Mouse (Mus musculus): ENCODE data around the gene Mtor. TPM values are rescaled to one million over a fixed set of nuclear protein-coding genes. Genes with fewer than 3 reads are reported as not detected.
A peak's percentile ranks its signal among the peaks of the same experiment; 100 is the strongest.

The Mtor gene
- polyA plus RNA-seq, 1 experiment from 2014 or later = 12.7 TPM

DNA sequence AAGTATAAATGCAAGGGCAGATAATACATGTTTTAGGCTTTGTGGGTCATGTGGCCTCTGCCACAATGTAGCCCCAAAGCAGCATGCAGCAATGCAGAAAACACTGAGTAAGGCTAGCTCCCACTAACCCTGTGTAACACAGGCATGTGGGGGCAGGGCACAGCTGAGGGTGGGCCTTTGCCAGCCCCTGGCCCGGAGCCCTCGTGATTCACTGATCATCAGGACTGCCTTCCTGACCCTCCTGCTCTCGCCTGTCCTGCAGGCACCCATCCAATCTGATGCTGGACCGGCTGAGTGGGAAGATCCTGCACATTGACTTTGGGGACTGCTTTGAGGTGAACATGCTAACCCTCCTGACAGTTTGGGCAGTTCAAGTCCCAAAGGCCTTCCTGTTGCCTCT is 100.7 kb downstream of the Mtor start:
- no peaks in the 10 kb centered on the region for H3K4me1 ChIP-seq (replicated peaks)
- no peak overlapping the region for H3K27ac ChIP-seq
- 78% methylated on average over 4 of the region's 4 CpGs for WGBS
- no peak overlapping the region for H3K9ac ChIP-seq
- no peak for ATAC-seq (replicated peaks; ENCODE audit: insufficient number of reproducible peaks, insufficient read depth, low FRiP score, low read depth)
- peaks cover 90% of the 10 kb centered on the region for H3K36me3 ChIP-seq
- H3K4me3 ChIP-seq = no peak overlapping the region
- no peaks in the 10 kb centered on the region for H3K9me3 ChIP-seq (replicated peaks)
- H3K4me2 ChIP-seq = no peak overlapping the region
- no peaks in the 10 kb centered on the region for H3K27me3 ChIP-seq

DNA sequence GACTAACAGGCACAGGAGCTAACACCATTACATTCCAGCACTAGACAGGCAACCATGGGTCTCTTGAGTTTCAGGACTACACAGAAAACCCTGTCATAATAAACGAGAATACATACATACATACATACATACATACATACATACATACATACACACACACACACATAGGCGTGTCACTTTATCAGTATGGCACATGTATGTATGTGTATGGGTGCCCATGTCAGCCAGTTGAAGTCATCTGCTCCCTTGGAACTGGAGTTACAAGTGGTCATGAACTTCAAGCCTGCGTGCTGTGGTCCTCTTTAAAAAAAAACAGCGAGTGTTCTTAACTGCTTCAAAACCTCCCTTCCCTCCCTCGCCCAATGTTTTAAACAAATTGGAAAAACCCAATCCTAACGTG is 109.4 kb downstream of the Mtor start:
- Histone ChIP-seq H3K4me3 (peak overlapping the region; percentile 66), H3K4me2 (peak overlapping the region; percentile 86), H3K9ac (peak overlapping the region; percentile 71), H3K27ac (peak overlapping the region; percentile 81), H3K4me1 (replicated peaks) (peaks cover 7% of the 10 kb centered on the region; the same call in 1 of the 2 replicates), H3K9me3 (replicated peaks) (no peaks in the 10 kb centered on the region), H3K27me3 (no peaks in the 10 kb centered on the region), H3K36me3 (peaks cover 60% of the 10 kb centered on the region)
- ATAC-seq (replicated peaks; ENCODE audit: insufficient number of reproducible peaks, insufficient read depth, low FRiP score, low read depth) = no peak; the same call in 1 of the 2 replicates
- 29% methylated on average over 6 of the region's 6 CpGs for WGBS

DNA sequence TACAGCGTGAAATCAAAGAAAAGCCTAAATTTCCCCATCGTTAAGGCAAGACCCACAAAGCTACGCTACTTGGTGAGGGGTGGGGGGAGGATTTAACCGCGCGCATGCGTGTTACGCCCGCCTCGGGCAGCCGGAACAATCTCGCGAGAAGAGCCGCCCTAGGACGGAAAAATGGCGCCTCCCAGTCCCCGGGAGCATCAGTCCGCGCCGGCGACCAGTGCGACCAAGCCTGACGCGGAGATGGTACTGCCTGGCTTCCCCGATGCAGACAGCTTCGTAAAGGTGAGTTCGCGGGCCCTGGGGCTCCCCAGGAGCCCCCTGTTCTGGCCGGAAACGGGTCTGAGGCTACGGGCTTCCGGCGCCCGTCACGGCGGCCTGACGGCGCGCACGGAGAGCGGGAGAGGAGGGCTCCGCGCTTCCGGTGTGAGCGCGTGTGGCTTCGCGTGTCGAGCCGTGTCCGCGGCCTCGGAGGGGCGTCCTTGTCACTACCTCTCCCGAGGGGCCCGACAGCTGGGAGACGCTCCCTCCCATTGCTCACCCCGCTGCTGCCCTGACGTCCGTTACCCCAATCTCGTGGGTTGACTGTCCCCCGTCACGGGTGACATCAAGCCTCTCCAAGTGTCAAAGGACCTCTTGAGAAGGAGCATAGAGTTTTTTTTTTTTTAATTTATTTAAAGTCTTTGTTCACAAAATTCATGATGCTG is 110.0 kb downstream of the Mtor start, which contains the start of gene Exosc10:
Exosc10 (plus strand) TSS at position 133 of the 704 bp plus-strand sequence.
- Histone ChIP-seq H3K9ac (peak within 1 kb of the TSS; percentile 71), H3K4me1 (replicated peaks) (peaks cover 7% of the 10 kb centered on the region; the same call in 1 of the 2 replicates), H3K9me3 (replicated peaks) (no peaks in the 10 kb centered on the region), H3K4me3 (peak within 1 kb of the TSS; percentile 66), H3K27ac (peak within 1 kb of the TSS; percentile 81), H3K4me2 (peak within 1 kb of the TSS; percentile 86), H3K27me3 (no peaks in the 10 kb centered on the region), H3K36me3 (peaks cover 60% of the 10 kb centered on the region)
- WGBS = under 1% methylated on average over 63 of the region's 63 CpGs
- peak; percentile 89 for ATAC-seq (replicated peaks; ENCODE audit: insufficient number of reproducible peaks, insufficient read depth, low FRiP score, low read depth)

DNA sequence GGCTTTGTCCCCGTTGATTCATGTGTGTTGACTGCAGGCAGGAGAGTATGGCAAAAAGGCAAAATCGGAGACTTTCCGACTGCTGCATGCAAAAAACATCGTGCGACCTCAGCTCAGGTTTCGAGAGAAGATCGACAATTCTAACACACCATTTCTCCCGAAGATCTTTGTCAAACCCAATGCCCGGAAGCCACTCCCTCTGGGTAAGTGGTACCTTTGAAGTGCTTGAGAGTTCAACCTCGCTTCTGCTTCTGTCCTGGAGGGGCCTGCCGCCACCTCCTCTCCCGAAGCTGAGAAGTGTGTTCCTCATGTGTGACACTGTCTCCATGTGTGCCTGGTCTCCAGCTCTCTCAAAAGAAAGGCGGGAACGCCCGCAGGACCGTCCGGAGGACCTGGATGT is 114.3 kb downstream of the Mtor start:
- Histone ChIP-seq H3K27me3 (no peaks in the 10 kb centered on the region), H3K4me1 (replicated peaks) (peaks cover 7% of the 10 kb centered on the region; the same call in 1 of the 2 replicates), H3K4me3 (no peak overlapping the region), H3K9me3 (replicated peaks) (no peaks in the 10 kb centered on the region), H3K9ac (no peak overlapping the region), H3K36me3 (peaks cover 76% of the 10 kb centered on the region), H3K27ac (no peak overlapping the region), H3K4me2 (no peak overlapping the region)
- 91% methylated on average over 17 of the region's 17 CpGs for WGBS
- no peak for ATAC-seq (replicated peaks; ENCODE audit: insufficient number of reproducible peaks, insufficient read depth, low FRiP score, low read depth)

DNA sequence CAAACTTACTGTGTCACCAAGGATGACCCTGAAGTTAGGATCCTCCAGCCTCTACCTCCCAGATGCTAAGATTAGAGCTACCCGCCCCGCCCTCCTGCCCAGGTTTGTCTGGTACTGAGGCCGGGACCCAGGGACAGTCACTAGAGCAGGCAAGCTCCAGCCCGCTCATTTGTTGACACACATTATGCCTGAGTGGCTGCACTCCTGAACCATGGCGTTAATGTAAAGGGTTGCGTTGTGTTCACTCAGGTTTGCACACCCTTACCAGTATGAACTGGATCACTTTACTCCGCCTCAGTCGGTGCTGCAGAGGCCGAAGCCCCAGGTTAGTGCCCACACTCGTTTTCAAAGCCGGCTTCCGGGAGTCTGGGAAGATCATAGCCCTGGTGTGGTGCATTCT is 115.2 kb downstream of the Mtor start:
- H3K36me3 ChIP-seq = peaks cover 85% of the 10 kb centered on the region
- no peak overlapping the region for H3K9ac ChIP-seq
- no peaks in the 10 kb centered on the region for H3K9me3 ChIP-seq (replicated peaks)
- no peak overlapping the region for H3K27ac ChIP-seq
- no peaks in the 10 kb centered on the region for H3K27me3 ChIP-seq
- no peak overlapping the region for H3K4me2 ChIP-seq
- H3K4me1 ChIP-seq (replicated peaks) = peaks cover 7% of the 10 kb centered on the region; the same call in 1 of the 2 replicates
- no peak overlapping the region for H3K4me3 ChIP-seq
- WGBS = 91% methylated on average over 12 of the region's 12 CpGs
- ATAC-seq (replicated peaks; ENCODE audit: insufficient number of reproducible peaks, insufficient read depth, low FRiP score, low read depth) = no peak

DNA sequence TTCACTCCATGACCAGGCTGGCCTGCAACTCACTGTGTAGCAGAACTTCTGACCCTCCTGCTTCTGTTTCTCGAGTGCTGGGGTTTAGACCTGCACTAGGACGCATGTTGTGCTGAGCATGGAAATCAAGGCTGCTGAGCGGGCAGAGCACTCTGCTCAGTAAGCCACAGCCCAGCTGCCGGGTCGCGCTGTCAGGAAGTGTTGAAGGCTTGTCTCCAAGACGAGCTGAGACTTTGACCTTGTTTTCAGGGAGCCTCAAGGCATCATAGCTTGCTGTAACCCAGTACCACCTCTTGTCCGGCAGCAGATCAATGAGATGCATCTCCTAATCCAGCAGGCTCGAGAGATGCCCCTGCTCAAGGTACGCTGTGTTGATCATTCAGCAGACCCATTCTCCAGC is 121.7 kb downstream of the Mtor start:
- peaks cover 97% of the 10 kb centered on the region for H3K36me3 ChIP-seq
- no peak overlapping the region for H3K4me2 ChIP-seq
- H3K27me3 ChIP-seq = no peaks in the 10 kb centered on the region
- H3K9me3 ChIP-seq (replicated peaks) = no peaks in the 10 kb centered on the region
- no peak for ATAC-seq (replicated peaks; ENCODE audit: insufficient number of reproducible peaks, insufficient read depth, low FRiP score, low read depth)
- no peak overlapping the region for H3K27ac ChIP-seq
- H3K4me3 ChIP-seq = no peak overlapping the region
- no peaks in the 10 kb centered on the region for H3K4me1 ChIP-seq (replicated peaks)
- no peak overlapping the region for H3K9ac ChIP-seq
- WGBS = 88% methylated on average over 10 of the region's 10 CpGs

DNA sequence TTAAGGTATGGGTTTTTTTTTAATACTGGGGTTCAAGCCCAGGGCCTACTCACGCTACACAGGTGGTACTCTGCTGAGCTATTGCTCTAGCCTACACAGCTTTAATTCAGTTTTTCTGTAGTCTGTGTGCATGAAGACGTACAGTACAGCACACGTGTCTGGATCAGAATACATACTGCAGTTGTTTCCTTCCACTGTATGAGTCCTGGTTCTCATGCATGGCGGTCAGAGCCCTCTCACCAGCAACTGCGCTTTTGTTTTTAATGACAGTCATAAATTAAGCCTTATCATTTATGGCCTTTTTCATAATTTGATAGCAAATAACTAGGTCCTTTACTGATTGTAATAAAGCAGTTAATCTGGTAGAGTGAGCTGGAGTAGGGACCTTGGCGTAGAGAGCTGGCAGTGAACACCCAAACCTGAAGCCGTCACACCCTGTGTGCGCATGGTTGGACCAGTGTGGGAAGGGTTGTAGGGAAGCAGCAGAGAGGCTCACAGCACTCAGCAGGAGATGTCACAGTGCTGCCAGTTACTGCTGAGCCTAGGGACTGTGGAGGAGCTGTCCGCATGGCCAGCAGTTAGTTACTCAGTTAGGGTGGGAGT is 122.4 kb downstream of the Mtor start:
- no peak overlapping the region for H3K9ac ChIP-seq
- H3K4me3 ChIP-seq = no peak overlapping the region
- H3K4me2 ChIP-seq = no peak overlapping the region
- no peak for ATAC-seq (replicated peaks; ENCODE audit: insufficient number of reproducible peaks, insufficient read depth, low FRiP score, low read depth)
- no peak overlapping the region for H3K27ac ChIP-seq
- H3K4me1 ChIP-seq (replicated peaks) = no peaks in the 10 kb centered on the region
- H3K9me3 ChIP-seq (replicated peaks) = no peaks in the 10 kb centered on the region
- no peaks in the 10 kb centered on the region for H3K27me3 ChIP-seq
- 94% methylated on average over 9 of the region's 9 CpGs for WGBS
- H3K36me3 ChIP-seq = peaks cover 97% of the 10 kb centered on the region

DNA sequence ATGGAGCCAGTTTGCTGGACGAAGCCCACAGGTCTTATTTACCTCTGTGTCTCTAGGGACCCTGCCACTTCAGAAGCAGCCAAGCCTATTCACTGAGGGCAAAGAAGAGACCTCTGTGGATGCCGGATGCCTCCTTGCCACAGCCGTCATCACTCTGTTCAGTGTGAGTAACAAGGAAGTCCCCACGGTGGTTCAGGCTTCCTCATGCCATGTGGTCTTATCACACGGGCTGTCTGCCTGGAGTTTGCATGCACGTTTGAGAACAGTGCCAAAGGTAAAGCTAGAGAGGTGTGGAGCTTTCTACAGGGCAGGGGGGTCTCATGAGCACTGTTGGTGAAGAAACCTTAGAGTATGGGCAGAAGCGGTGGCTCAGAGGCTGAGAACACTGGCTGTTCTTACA is 124.8 kb downstream of the Mtor start:
- WGBS = 76% methylated on average over 7 of the region's 7 CpGs
- no peaks in the 10 kb centered on the region for H3K9me3 ChIP-seq (replicated peaks)
- peaks cover 93% of the 10 kb centered on the region for H3K36me3 ChIP-seq
- no peak overlapping the region for H3K9ac ChIP-seq
- no peak overlapping the region for H3K4me3 ChIP-seq
- H3K4me2 ChIP-seq = no peak overlapping the region
- no peaks in the 10 kb centered on the region for H3K27me3 ChIP-seq
- ATAC-seq (replicated peaks; ENCODE audit: insufficient number of reproducible peaks, insufficient read depth, low FRiP score, low read depth) = no peak
- no peak overlapping the region for H3K27ac ChIP-seq
- no peaks in the 10 kb centered on the region for H3K4me1 ChIP-seq (replicated peaks)

DNA sequence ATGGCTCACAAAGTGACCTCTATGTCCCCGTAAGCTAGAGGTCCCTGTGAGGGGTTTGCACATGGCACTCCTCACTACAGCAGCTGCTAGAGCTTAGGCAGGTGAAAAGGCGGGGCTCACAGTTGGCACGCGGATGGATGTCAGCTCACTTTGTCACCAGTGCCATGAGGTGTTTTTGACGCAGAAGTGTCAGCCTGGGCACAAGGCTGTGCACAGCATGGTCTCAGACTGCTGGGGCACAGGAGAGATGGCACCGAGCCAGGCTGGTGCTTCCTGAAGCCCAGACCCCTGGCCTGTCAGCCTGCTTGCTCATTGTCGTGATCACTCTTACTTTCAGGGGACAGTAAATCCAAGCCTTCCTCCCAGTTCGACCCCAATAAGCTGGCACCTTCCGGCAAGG is 132.4 kb downstream of the Mtor start:
- ATAC-seq (replicated peaks; ENCODE audit: insufficient number of reproducible peaks, insufficient read depth, low FRiP score, low read depth) = peak; percentile 47; the same call in 1 of the 2 replicates
- Histone ChIP-seq H3K4me3 (no peak overlapping the region), H3K27me3 (no peaks in the 10 kb centered on the region), H3K4me2 (no peak overlapping the region), H3K9ac (no peak overlapping the region), H3K36me3 (peaks cover 63% of the 10 kb centered on the region), H3K9me3 (replicated peaks) (no peaks in the 10 kb centered on the region), H3K4me1 (replicated peaks) (peaks cover 4% of the 10 kb centered on the region), H3K27ac (no peak overlapping the region)
- 78% methylated on average over 9 of the region's 9 CpGs for WGBS

DNA sequence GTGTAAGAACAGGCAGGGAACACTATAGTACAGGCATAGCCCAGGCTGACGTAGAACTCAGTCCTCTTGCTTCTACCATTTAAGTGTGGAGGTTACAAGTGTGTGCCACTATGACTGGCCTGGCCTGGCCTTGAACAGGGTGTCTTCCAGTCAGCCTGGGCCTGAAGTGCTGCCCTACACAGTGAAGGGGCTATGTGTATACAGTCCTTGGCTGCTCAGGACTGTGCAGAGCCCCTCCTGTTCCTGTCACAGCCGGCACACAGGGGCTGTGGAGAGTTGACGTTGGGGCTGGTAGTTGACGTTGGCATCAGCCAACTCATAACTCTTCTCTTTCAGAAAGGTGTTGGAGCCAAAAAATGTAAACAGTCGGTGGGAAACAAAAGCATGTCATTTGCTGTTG is 133.0 kb downstream of the Mtor start:
- WGBS = 88% methylated on average over 5 of the region's 5 CpGs
- Histone ChIP-seq H3K4me2 (no peak overlapping the region), H3K9me3 (replicated peaks) (no peaks in the 10 kb centered on the region), H3K4me3 (no peak overlapping the region), H3K27ac (no peak overlapping the region), H3K9ac (no peak overlapping the region), H3K36me3 (peaks cover 56% of the 10 kb centered on the region), H3K4me1 (replicated peaks) (peaks cover 4% of the 10 kb centered on the region), H3K27me3 (no peaks in the 10 kb centered on the region)
- no peak for ATAC-seq (replicated peaks; ENCODE audit: insufficient number of reproducible peaks, insufficient read depth, low FRiP score, low read depth)

DNA sequence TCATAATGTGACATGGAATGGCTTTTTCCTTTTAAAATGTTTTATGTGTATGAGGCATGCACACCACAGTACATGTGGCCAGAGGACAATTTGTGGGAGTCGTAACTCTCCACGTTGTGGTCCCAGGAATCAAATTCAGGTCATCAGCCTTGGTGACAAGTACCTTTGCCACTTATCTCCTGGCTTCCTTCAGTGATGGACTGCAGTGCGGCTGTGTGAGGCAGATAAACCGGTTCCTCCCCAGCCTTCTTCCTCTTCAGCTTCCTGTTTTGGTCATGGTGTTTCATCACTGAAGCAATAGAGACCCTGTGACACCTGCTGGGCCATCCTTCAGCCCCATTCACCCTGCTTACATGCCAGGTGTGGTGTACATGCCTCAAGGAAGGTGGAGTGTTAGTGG is 134.8 kb downstream of the Mtor start:
- H3K4me2 ChIP-seq = no peak overlapping the region
- H3K27me3 ChIP-seq = no peaks in the 10 kb centered on the region
- no peak for ATAC-seq (replicated peaks; ENCODE audit: insufficient number of reproducible peaks, insufficient read depth, low FRiP score, low read depth)
- H3K4me3 ChIP-seq = no peak overlapping the region
- H3K36me3 ChIP-seq = peaks cover 42% of the 10 kb centered on the region
- H3K4me1 ChIP-seq (replicated peaks) = peaks cover 4% of the 10 kb centered on the region
- no peak overlapping the region for H3K27ac ChIP-seq
- WGBS = 33% methylated on average over 4 of the region's 4 CpGs
- H3K9me3 ChIP-seq (replicated peaks) = no peaks in the 10 kb centered on the region
- H3K9ac ChIP-seq = no peak overlapping the region

DNA sequence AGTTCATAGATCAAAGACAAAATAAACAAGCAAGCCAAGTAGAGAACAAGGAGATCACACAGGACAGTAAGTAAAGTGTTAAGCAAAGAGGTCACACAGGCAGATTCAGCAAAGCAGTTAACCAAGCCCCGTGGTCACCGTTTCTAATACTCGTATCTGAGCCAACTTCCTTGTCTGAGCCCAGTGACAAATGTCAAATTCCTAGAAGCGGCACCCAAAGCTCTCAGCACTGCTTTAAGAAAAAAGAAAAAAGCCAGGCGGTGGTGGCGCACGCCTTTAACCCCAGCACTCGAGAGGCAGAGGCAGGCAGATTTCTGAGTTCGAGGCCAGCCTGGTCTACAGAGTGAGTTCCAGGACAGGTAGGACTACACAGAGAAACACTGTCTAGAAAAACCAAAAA is 138.2 kb downstream of the Mtor start:
- Histone ChIP-seq H3K4me3 (no peak overlapping the region), H3K4me1 (replicated peaks) (peaks cover 14% of the 10 kb centered on the region), H3K27ac (no peak overlapping the region), H3K9ac (no peak overlapping the region), H3K4me2 (no peak overlapping the region), H3K27me3 (no peaks in the 10 kb centered on the region), H3K9me3 (replicated peaks) (no peaks in the 10 kb centered on the region), H3K36me3 (peaks cover 11% of the 10 kb centered on the region; the same call in 1 of the 2 replicates)
- WGBS = 66% methylated on average over 9 of the region's 9 CpGs
- no peak for ATAC-seq (replicated peaks; ENCODE audit: insufficient number of reproducible peaks, insufficient read depth, low FRiP score, low read depth)
